Mouse (Mus musculus) stomach, postnatal 0 days (tissue): Measurements from ENCODE around the gene Ccdc177.
A peak's percentile ranks its signal among the peaks of the same experiment; 100 is the strongest.

Source experiments
- CTCF ChIP-seq: IDR thresholded peaks from 2 replicates; pipeline ENCODE4 v1.5.1; 2016; ENCODE audit warnings: antibody characterized with exemption, low read depth, mild to moderate bottlenecking, moderate library complexity
- EP300 ChIP-seq: optimal IDR thresholded peaks from 2 replicates; pipeline ENCODE3; 2016; ENCODE audit warnings: antibody characterized with exemption

DNA sequence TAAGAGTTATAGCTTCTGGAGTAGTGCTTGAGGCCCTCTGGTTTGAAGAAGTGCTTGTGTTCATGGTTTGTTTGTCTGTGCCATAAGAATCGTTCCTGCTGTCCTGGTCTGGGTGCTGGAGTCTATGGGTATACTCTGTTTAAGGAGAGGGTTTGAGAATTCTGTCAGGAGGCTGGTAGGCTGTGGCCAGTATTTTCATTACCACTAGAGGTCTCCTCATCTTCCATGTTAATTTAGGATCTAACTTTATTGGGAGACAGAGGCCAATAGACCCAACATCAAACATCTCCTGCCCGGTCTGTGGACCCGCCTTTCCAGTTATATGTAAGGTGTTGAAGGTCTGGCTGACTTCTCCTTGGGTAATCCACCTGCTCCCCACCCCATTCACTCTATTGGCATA lies 22.4 kb upstream of the Ccdc177 start:
- TF ChIP-seq CTCF (peak; percentile 62), EP300 (no peak)
